Mouse (Mus musculus) midbrain, postnatal 0 days (tissue): ENCODE measurements at regions not wholly inside any gene's neighbourhood (a gene's known extent, or its start where the extent isn't known, plus 50 kb on each side); places are given as distances from the start of the nearest gene placed in this dataset.
A peak's percentile ranks its signal among the peaks of the same experiment; 100 is the strongest.

Experiments used
- ATAC-seq: fragments of 200-750 bp; cut with Nextera tagmentation; 2 replicates; pipeline ENCODE4 v1.8.0; 2017; ENCODE audit warnings: moderate number of reproducible peaks, mild to moderate bottlenecking, moderate TSS enrichment, moderate library complexity; ENCODE audit not compliant: low FRiP score
- DNase-seq: peaks from one replicate; pipeline ENCODE4 v3.0.0-alpha.2; 2015; ENCODE audit warnings: low spot score
- H3K27ac ChIP-seq: fragments of 300-500 bp; sonication (generic); 2 replicates; pipeline ENCODE4 v1.5.1; 2014; ENCODE audit warnings: low read depth, mild to moderate bottlenecking, low read length, mixed read lengths
- H3K27me3 ChIP-seq: fragments of 300-500 bp; sonication (generic); 2 replicates; pipeline ENCODE4 v1.6.1; 2014; ENCODE audit warnings: low read length, control low read depth, mixed read lengths; ENCODE audit not compliant: insufficient read depth
- H3K36me3 ChIP-seq: fragments of 300-500 bp; sonication (generic); 2 replicates; pipeline ENCODE4 v1.6.1; 2014; ENCODE audit warnings: low read length, control low read depth, mixed read lengths; ENCODE audit not compliant: insufficient read depth
- H3K4me1 ChIP-seq: fragments of 300-500 bp; sonication (generic); 2 replicates; pipeline ENCODE4 v1.6.1; 2014; ENCODE audit warnings: mild to moderate bottlenecking, control low read depth, antibody characterized with exemption, low read length, mixed read lengths; ENCODE audit not compliant: insufficient read depth
- H3K4me2 ChIP-seq: fragments of 300-500 bp; sonication (generic); 2 replicates; pipeline ENCODE4 v1.6.1; 2014; ENCODE audit warnings: low read depth, mild to moderate bottlenecking, low read length, mixed read lengths; ENCODE audit not compliant: poor library complexity, severe bottlenecking
- H3K4me3 ChIP-seq: fragments of 300-500 bp; sonication (generic); 2 replicates; pipeline ENCODE4 v1.5.1; 2014; ENCODE audit warnings: low read depth, mild to moderate bottlenecking, low read length, moderate library complexity
- H3K9ac ChIP-seq: fragments of 300-500 bp; sonication (generic); replicated peaks from 2 replicates; pipeline ENCODE4 v1.6.1; 2014; ENCODE audit warnings: mild to moderate bottlenecking, low read length, moderate library complexity, mixed read lengths; ENCODE audit not compliant: poor library complexity, severe bottlenecking
- H3K9me3 ChIP-seq: fragments of 300-500 bp; sonication (generic); 2 replicates; pipeline ENCODE4 v1.6.1; 2016; ENCODE audit warnings: low read length, control low read depth
- CTCF ChIP-seq: IDR thresholded peaks from 2 replicates; pipeline ENCODE4 v1.5.1; 2016; ENCODE audit warnings: antibody characterized with exemption, mild to moderate bottlenecking
- WGBS: fragments of 180-500 bp; shearing (Covaris S2); extraction: QIAGEN DNeasy Blood & Tissue Kit; methylation state at CpG from one replicate; pipeline ENCODE4 v1.1.7; 2014; 5-methylcytosine and 5-hydroxymethylcytosine counted together

DNA sequence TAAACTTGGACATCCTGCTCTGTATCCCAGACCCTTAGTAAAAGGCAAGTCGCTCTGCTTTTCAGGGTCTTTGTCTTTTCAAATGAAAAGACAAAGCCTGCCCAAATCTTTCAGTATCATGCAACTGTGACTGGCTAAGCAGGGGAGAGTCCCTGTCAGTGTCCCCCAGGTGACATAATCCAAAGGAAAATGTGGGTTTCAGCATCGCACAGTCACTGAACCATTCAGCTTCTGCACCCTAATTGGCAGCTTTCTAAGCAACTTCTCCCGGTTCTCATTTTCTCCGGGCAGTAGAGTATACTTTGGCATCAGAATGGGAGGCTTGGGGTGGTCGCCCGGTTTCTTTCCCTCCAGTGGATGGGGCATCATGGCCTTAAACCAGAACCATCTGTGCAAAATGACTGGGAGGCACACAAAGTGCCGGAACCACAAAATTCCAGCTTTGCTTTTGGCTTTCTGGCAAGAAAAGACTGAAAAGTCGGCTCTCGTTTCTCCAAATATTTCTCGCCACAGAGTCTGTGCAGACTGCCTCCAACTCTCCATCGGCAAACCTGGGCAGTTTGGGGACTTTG lies 228.3 kb downstream of the Lpin1 start:
- ATAC-seq = no peak
- Histone ChIP-seq H3K27me3 (no peaks in the 10 kb centered on the region), H3K27ac (no peak overlapping the region), H3K4me1 (no peaks in the 10 kb centered on the region), H3K9me3 (no peaks in the 10 kb centered on the region), H3K4me2 (no peak overlapping the region), H3K36me3 (no peaks in the 10 kb centered on the region), H3K9ac (no peak overlapping the region), H3K4me3 (no peak overlapping the region)
- no peak for DNase-seq
- no peak for TF ChIP-seq CTCF
- 79% methylated on average over 11 of the region's 11 CpGs for WGBS

DNA sequence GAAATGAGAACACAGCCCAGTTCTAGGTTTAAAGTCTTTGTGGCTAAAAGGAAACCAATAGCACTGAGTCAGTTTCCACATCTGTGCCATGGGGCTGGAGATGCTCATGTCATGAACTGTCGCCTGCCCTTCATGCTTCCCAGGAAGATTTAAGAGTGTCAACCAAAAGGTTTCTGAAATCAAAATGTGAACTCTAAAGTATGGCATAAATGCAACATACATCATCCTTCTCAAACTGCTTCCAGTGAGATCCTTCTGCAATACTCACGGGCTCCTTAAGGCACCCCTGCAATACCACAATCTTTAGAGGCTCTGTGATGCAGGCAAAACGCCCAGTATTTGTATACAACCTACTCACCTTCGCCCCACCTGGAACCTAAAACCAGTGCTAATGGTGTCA lies 229.7 kb downstream of the Lpin1 start:
- 88% methylated on average over 4 of the region's 4 CpGs for WGBS
- H3K36me3 ChIP-seq = no peaks in the 10 kb centered on the region

DNA sequence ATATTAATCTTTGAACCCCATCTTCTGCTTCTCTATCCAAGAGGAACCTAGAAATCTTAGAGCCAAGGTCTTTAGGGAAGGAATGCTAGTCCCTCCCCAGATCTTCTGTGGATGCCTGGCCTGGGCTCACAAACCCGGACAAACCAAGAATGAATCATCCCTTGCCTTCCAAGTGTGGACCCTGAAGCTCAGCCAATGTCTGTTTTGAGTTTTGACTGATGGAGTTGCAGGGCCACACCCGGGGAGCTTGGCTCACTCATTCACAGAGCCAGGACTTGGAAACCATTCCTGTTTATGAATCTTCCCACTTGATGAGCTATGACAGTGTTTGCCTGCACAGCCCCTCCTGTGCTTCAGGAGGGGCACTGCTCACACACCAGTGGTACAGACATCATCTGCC lies 230.4 kb downstream of the Lpin1 start:
- peak; percentile 11 for DNase-seq
- no peak overlapping the region for H3K4me2 ChIP-seq
- H3K9me3 ChIP-seq = no peaks in the 10 kb centered on the region
- no peak overlapping the region for H3K4me3 ChIP-seq
- 88% methylated on average over 2 of the region's 2 CpGs for WGBS
- no peak for TF ChIP-seq CTCF
- no peak overlapping the region for H3K9ac ChIP-seq
- H3K4me1 ChIP-seq = no peaks in the 10 kb centered on the region
- no peak for ATAC-seq
- H3K27me3 ChIP-seq = no peaks in the 10 kb centered on the region
- H3K36me3 ChIP-seq = no peaks in the 10 kb centered on the region
- H3K27ac ChIP-seq = no peak overlapping the region

More for the DNA sequence above, 229.7 kb downstream of the Lpin1 start:
- DNase-seq (no peak), ATAC-seq (no peak)
- H3K9me3 ChIP-seq = no peaks in the 10 kb centered on the region
- H3K4me2 ChIP-seq = no peak overlapping the region
- no peak overlapping the region for H3K27ac ChIP-seq
- no peak for TF ChIP-seq CTCF
- H3K27me3 ChIP-seq = no peaks in the 10 kb centered on the region
- no peaks in the 10 kb centered on the region for H3K4me1 ChIP-seq
- H3K4me3 ChIP-seq = no peak overlapping the region
- no peak overlapping the region for H3K9ac ChIP-seq

DNA sequence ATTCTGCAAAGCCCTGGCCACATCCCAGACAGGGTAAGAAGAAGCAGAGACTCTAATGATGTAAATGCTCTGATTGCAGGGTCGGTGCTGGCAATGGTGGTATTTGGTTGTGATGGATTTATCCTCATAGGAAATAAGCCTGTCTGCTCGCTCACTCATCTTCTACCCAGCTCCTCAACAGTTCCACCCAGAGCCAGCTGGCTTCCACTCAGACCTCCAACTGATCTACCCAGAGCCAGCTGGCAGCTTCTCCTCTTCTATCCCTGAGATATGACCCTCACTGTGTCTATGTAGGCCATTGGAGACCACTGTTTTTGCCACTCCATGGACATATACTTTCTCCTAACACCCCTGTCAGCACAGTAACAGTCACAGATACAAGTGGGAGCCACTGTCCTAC lies 231.4 kb downstream of the Lpin1 start:
- no peak for TF ChIP-seq CTCF
- no peak for ATAC-seq
- Histone ChIP-seq H3K36me3 (no peaks in the 10 kb centered on the region), H3K4me1 (no peaks in the 10 kb centered on the region), H3K4me2 (no peak overlapping the region), H3K27ac (no peak overlapping the region), H3K9me3 (no peaks in the 10 kb centered on the region), H3K4me3 (no peak overlapping the region), H3K27me3 (no peaks in the 10 kb centered on the region), H3K9ac (no peak overlapping the region)
- peak; percentile 38 for DNase-seq
- WGBS = 88% methylated on average over 2 of the region's 2 CpGs

DNA sequence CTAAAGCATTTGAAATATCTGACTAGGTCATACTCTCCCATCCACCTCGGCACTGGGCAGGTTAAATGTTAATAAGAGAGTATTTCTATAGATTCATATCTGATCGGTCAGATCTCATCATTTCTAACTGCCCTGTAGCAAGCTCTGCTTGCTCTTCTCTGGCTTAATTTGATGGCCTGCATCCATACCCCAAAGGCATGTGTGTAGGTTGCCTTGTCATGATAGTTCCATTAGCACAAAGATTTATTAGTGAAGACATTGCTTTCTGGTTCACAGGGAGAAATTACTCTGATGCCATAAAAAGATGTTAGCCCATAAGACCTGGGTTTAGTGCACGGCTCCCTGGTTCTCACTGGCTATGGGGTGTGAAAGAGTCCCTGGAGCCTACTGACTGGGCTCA lies 232.3 kb downstream of the Lpin1 start:
- Histone ChIP-seq H3K9me3 (no peaks in the 10 kb centered on the region), H3K27me3 (no peaks in the 10 kb centered on the region), H3K27ac (no peak overlapping the region), H3K9ac (no peak overlapping the region), H3K4me2 (no peak overlapping the region), H3K36me3 (no peaks in the 10 kb centered on the region), H3K4me1 (no peaks in the 10 kb centered on the region), H3K4me3 (no peak overlapping the region)
- TF ChIP-seq CTCF = no peak
- DNase-seq = no peak
- 88% methylated on average over 3 of the region's 3 CpGs for WGBS
- no peak for ATAC-seq

DNA sequence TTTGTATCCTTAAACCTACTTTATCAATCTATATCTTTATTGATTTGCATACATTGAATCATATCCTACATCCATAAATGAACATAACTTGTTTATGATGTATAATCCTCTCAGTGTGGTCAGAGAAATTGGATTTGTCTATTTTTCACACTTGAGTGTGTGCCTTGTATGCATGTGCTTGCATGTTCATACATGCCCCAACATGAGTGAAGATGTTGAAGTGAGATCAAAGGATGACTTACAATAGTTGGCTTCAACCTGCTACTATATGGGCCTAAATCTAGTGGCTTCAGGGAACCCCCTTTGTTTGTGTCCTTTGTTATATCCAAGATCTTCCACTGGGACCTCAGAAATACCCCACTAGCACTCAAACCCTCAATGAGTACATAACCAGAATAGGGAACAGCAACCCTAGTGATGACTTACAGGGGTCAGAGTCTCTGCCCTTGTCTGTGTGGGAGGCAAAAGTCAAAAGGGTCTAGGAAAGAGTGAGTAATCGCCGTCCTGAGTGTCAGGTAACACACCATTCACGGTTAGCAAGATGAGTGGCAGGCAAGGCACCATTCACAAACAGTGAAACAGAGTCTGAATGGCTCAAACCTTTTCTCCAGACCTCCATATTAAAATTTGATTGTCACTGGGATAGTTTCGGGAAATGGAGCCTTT lies 236.3 kb downstream of the Lpin1 start:
- Histone ChIP-seq H3K4me3 (no peak overlapping the region), H3K36me3 (no peaks in the 10 kb centered on the region), H3K4me2 (no peak overlapping the region), H3K27ac (no peak overlapping the region), H3K4me1 (no peaks in the 10 kb centered on the region), H3K9ac (no peak overlapping the region), H3K27me3 (no peaks in the 10 kb centered on the region), H3K9me3 (no peaks in the 10 kb centered on the region)
- TF ChIP-seq CTCF = no peak
- DNase-seq (no peak), ATAC-seq (no peak)
- 83% methylated on average over 4 of the region's 4 CpGs for WGBS
